Mouse (Mus musculus) ES-E14 (cell line): ENCODE results near the gene Chrna9. TPM values are rescaled to one million over a fixed set of nuclear protein-coding genes. Genes with fewer than 3 reads are reported as not detected.

Source experiments
- DNase-seq: peaks from one replicate; pipeline ENCODE4 v3.0.0-alpha.2; 2013; ENCODE audit warnings: low read depth, low spot score
- H3K27ac ChIP-seq: 2 replicates; pipeline ENCODE4 v1.5.1; 2012; ENCODE audit warnings: low read depth, mild to moderate bottlenecking, low read length, moderate library complexity, mixed read lengths; ENCODE audit not compliant: poor library complexity, insufficient read depth, severe bottlenecking
- H3K36me3 ChIP-seq: 2 replicates; pipeline ENCODE4 v1.6.1; 2012; ENCODE audit warnings: mild to moderate bottlenecking, low read length, moderate library complexity, mixed read lengths; ENCODE audit not compliant: control insufficient read depth, poor library complexity, insufficient read depth, severe bottlenecking
- H3K4me1 ChIP-seq, 2 experiments: fragments of 150-350 bp in 1 of 2; sonication (generic) in 1 of 2; 2 replicates each; pipeline ENCODE4 v1.6.1; 2012; ENCODE audit warnings: low read length in 2 of 2, mild to moderate bottlenecking in 1 of 2, mixed read lengths in 1 of 2; ENCODE audit not compliant: control insufficient read depth in 2 of 2, insufficient read depth in 2 of 2, poor library complexity in 1 of 2
- H3K4me3 ChIP-seq, 2 experiments: fragments of 150-350 bp in 1 of 2; sonication (generic) in 1 of 2; 2 replicates each; pipeline ENCODE4 v1.5.1; 2012; ENCODE audit warnings: low read length in 2 of 2, low read depth in 1 of 2, mild to moderate bottlenecking in 1 of 2, mixed read lengths in 1 of 2; ENCODE audit not compliant: insufficient read depth in 1 of 2, poor library complexity in 1 of 2, severe bottlenecking in 1 of 2
- H3K9ac ChIP-seq: 2 replicates; pipeline ENCODE4 v1.6.1; 2012; ENCODE audit warnings: low read depth, mild to moderate bottlenecking, low read length, mixed read lengths; ENCODE audit not compliant: poor library complexity, insufficient read depth, severe bottlenecking
- H3K9me3 ChIP-seq: fragments of 150-350 bp; sonication (generic); 2 replicates; pipeline ENCODE4 v1.6.1; 2012; ENCODE audit warnings: low read depth, mild to moderate bottlenecking, low read length; ENCODE audit not compliant: control insufficient read depth, insufficient read depth
- CHD2 ChIP-seq: IDR thresholded peaks from 2 replicates; pipeline ENCODE4 v1.6.1; 2014; ENCODE audit warnings: mild to moderate bottlenecking, low read depth, low read length, inconsistent platforms
- HCFC1 ChIP-seq: IDR thresholded peaks from 2 replicates; pipeline ENCODE4 v1.6.1; 2012; ENCODE audit warnings: low read length, inconsistent platforms, borderline replicate concordance; ENCODE audit not compliant: insufficient read depth
- MAFK ChIP-seq: IDR thresholded peaks from 2 replicates; pipeline ENCODE4 v1.6.1; 2014; ENCODE audit warnings: mild to moderate bottlenecking, low read depth, low read length, inconsistent platforms; ENCODE audit not compliant: insufficient read depth
- ZC3H11A ChIP-seq: IDR thresholded peaks from 2 replicates; pipeline ENCODE4 v1.6.1; 2012; ENCODE audit warnings: low read depth, mild to moderate bottlenecking, inconsistent platforms, low read length, borderline replicate concordance
- ZNF384 ChIP-seq: IDR thresholded peaks from 2 replicates; pipeline ENCODE4 v1.6.1; 2012; ENCODE audit warnings: low read depth, low read length, inconsistent platforms
- in situ Hi-C, 2 experiments: fragments of 600-800 bp; cut with MboI; formaldehyde crosslinking; loops; one replicate each; pipeline ENCODE4 v1.15.1; 2025; ENCODE audit warnings: low sequenced_read_pairs in 2 of 2, inconsistent platforms in 1 of 2; ENCODE audit not compliant: unreplicated experiment in 2 of 2
- total RNA-seq: library from RNA; depleted of rRNA; stranded (reverse); fragments of 300-350 nt; gene quantifications from 2 replicates; pipeline ENCODE4 v1.2.3, GENCODE M21; 2012

The Chrna9 gene
- total RNA-seq, 1 experiment = 11.2 TPM

GRCm38 (mm10) chr5:66001232-66001631, 66.5 kb downstream of the Chrna9 start:
- no peak overlapping the region for H3K27ac ChIP-seq
- in situ Hi-C loops = no loop called here
- no peak overlapping the region for H3K4me3 ChIP-seq
- TF ChIP-seq CHD2 (no peak), HCFC1 (no peak), MAFK (no peak), ZC3H11A (no peak)
- H3K9me3 ChIP-seq = no peaks in the 10 kb centered on the region
- no peak overlapping the region for H3K9ac ChIP-seq
- no peak for DNase-seq
- H3K36me3 ChIP-seq = no peaks in the 10 kb centered on the region
- peaks cover 5 to 14% of the 10 kb centered on the region in 2 experiments for H3K4me1 ChIP-seq

DNA sequence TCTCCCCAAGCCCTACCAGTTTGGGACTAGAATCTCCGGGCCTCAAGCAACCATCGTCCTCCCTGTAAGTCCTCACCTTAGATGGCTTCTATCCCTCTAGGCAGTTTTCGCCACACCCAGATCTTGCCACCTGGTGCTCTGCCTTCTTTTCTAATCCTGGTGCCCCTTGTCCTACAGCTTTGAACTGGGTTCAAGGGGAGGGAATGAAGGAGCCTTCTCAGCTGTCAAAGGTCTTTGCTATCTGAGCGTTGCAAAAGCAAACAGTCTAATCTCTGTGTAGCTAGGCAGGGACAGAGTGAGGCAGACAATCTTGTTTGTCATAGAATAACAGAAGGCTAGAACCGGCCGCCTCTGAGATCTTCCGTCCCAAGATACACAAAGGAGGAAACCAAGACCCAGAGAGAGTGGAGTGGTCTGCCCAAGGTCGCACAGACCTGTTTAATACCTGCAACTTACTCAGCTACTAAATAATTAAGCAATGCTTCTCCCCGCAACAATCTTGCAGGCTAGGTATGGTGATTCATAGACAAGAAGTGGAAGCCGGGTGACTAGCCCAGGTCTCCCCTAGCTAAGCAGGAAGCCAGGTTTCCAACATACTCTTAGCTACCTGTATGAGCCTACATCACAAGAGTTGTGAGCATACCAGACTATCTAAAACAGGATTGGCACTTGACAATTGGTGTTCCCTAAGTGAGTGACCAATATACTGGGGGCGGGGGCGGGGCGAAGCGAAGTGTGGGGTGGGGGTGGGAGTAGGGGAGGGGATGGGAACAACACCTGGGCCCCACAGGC, 69.6 kb downstream of the Chrna9 start, which contains the start of gene 9130230L23Rik:
Gene 9130230L23Rik (minus strand): TSS at position 152 of the 792 bp plus-strand sequence.
- Histone ChIP-seq H3K9ac (no peak within 1 kb of the TSS), H3K4me1 (peaks cover 7 to 16% of the 10 kb centered on the region in 2 experiments), H3K27ac (peak within 1 kb of the TSS; percentile 52; the same call in 1 of the 2 replicates), H3K4me3 (peak within 1 kb of the TSS in 1 of 2 experiments; percentile 31; a peak in 1 of 4 replicates), H3K36me3 (no peaks in the 10 kb centered on the region), H3K9me3 (no peaks in the 10 kb centered on the region)
- DNase-seq = no peak
- in situ Hi-C loops = no loop called here
- TF ChIP-seq ZC3H11A (no peak), ZNF384 (no peak), CHD2 (no peak), MAFK (no peak), HCFC1 (no peak)

DNA sequence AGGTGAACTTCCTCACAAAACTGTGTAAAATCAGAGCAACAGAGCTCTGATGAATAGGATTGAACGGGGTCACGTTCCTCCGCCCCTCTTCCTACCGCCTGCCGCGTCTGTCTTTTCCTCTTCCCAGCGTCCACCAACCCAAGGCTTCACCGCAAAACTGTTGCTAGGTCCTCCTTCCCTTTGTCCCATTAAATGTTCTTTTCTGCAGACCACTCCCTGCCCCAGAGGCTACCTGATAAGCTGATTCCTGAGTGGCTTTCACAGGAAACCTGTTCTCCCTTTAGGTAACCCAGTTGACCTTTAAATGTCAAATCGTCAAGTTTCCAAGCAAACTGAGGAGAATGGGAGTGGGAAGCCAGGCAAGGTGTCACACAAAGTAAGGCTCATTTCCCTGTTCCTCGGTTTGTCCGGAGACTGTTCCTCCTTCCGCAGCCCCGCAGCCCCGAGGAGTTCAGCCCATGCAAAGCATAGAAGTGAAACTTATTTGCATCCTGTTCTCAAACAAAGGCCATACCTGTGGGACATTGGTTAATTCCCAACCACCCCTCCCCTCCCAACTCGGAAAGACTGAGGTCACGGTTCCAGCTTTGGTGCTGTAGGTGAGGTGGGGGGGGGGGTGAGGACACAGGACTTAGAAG, 70.4 kb downstream of the Chrna9 start:
- H3K27ac ChIP-seq = peak overlapping the region; percentile 52; the same call in 1 of the 2 replicates
- in situ Hi-C loops = no loop called here

GRCm38 (mm10) chr5:66008245-66008967, 73.7 kb downstream of the Chrna9 start:
- no peaks in the 10 kb centered on the region for H3K9me3 ChIP-seq
- peaks cover 7 to 16% of the 10 kb centered on the region in 2 experiments for H3K4me1 ChIP-seq
- in situ Hi-C loops = no loop called here
- no peak for TF ChIP-seq ZC3H11A
- TF ChIP-seq CHD2 = no peak
- TF ChIP-seq HCFC1 = no peak
- TF ChIP-seq MAFK = no peak
- TF ChIP-seq ZNF384 = no peak
- no peak overlapping the region for H3K9ac ChIP-seq
- no peak overlapping the region for H3K27ac ChIP-seq
- no peaks in the 10 kb centered on the region for H3K36me3 ChIP-seq
- H3K4me3 ChIP-seq = no peak overlapping the region
- DNase-seq = no peak

More for the DNA sequence above, 70.4 kb downstream of the Chrna9 start:
- Histone ChIP-seq H3K9me3 (no peaks in the 10 kb centered on the region), H3K36me3 (no peaks in the 10 kb centered on the region), H3K9ac (no peak overlapping the region), H3K4me3 (peak overlapping the region in 1 of 2 experiments; percentile 31; a peak in 1 of 4 replicates), H3K4me1 (peaks cover 7 to 16% of the 10 kb centered on the region in 2 experiments)
- DNase-seq = no peak
- TF ChIP-seq CHD2 (no peak), ZNF384 (no peak), MAFK (no peak), HCFC1 (no peak), ZC3H11A (no peak)
